Mouse (Mus musculus): ENCODE data around the gene Iqcf6.

GRCm38 (mm10) chr9:106652720-106653119 is 26.3 kb downstream of the Iqcf6 start:
- TF ChIP-seq EP300 (optimal IDR thresholded peaks at IDR 0.05) (no peak), CTCF (IDR thresholded peaks at IDR 0.05; ENCODE audit: low read depth) (peak; percentile 59)

Data from stomach, postnatal 0 days (tissue).